Mouse (Mus musculus) kidney, postnatal 0 days (tissue): ENCODE results near the gene Tsc22d4. TPM values are rescaled to one million over a fixed set of nuclear protein-coding genes. Genes with fewer than 3 reads are reported as not detected.
A peak's percentile ranks its signal among the peaks of the same experiment; 100 is the strongest.

Experiments
- ATAC-seq: fragments of 200-750 bp; cut with Nextera tagmentation; replicated peaks from 2 replicates; pipeline ENCODE4 v1.8.0; 2017; ENCODE audit warnings: low read depth, moderate number of reproducible peaks, moderate TSS enrichment, moderate library complexity; ENCODE audit not compliant: low FRiP score
- DNase-seq: peaks from one replicate; pipeline ENCODE4 v3.0.0-alpha.2; 2016; ENCODE audit warnings: low spot score
- H3K27ac ChIP-seq: fragments of 300-500 bp; sonication (generic); 2 replicates; pipeline ENCODE4 v1.5.1; 2014; ENCODE audit warnings: mild to moderate bottlenecking
- H3K27me3 ChIP-seq: fragments of 300-500 bp; sonication (generic); 2 replicates; pipeline ENCODE4 v1.6.1; 2014; ENCODE audit warnings: low read length, mixed read lengths; ENCODE audit not compliant: insufficient read depth
- H3K36me3 ChIP-seq: fragments of 300-500 bp; sonication (generic); 2 replicates; pipeline ENCODE4 v1.6.1; 2014; ENCODE audit warnings: low read length, mixed read lengths; ENCODE audit not compliant: insufficient read depth
- H3K4me1 ChIP-seq: fragments of 300-500 bp; sonication (generic); replicated peaks from 2 replicates; pipeline ENCODE4 v1.6.1; 2014; ENCODE audit warnings: antibody characterized with exemption, low read length, mixed read lengths; ENCODE audit not compliant: insufficient read depth
- H3K4me2 ChIP-seq: fragments of 300-500 bp; sonication (generic); 2 replicates; pipeline ENCODE4 v1.6.1; 2014; ENCODE audit warnings: mild to moderate bottlenecking, low read length, moderate library complexity, mixed read lengths
- H3K4me3 ChIP-seq: fragments of 300-500 bp; sonication (generic); replicated peaks from 2 replicates; pipeline ENCODE4 v1.5.1; 2014; ENCODE audit warnings: low read depth, low read length
- H3K9ac ChIP-seq: fragments of 300-500 bp; sonication (generic); 2 replicates; pipeline ENCODE4 v1.6.1; 2014; ENCODE audit warnings: low read depth, low read length
- H3K9me3 ChIP-seq: fragments of 300-500 bp; sonication (generic); replicated peaks from 2 replicates; pipeline ENCODE4 v1.6.1; 2016; ENCODE audit warnings: low read length, inconsistent platforms, mixed read lengths
- CTCF ChIP-seq: IDR thresholded peaks from 2 replicates; pipeline ENCODE4 v1.5.1; 2016; ENCODE audit warnings: antibody characterized with exemption, low read depth, mild to moderate bottlenecking, moderate library complexity
- WGBS: fragments of 180-500 bp; shearing (Covaris S2); extraction: QIAGEN DNeasy Blood & Tissue Kit; methylation state at CpG from one replicate; pipeline ENCODE4 v1.1.7; 2014; 5-methylcytosine and 5-hydroxymethylcytosine counted together
- polyA plus RNA-seq: library from polyadenylated mRNA; unstranded; fragments of >200 nt; fragmentation: Nextera tagmentation; extraction: Ambion mirVana; gene quantifications from 2 replicates; pipeline ENCODE4 v1.2.1, GENCODE M21; 2015

The Tsc22d4 gene
- polyA plus RNA-seq, 1 experiment from 2014 or later = 110 TPM

- Histone ChIP-seq H3K4me1 (no peaks in the 10 kb centered on the region), H3K9me3 (no peaks in the 10 kb centered on the region), H3K4me3 (no peak overlapping the region), H3K36me3 (peaks cover 26% of the 10 kb centered on the region), H3K4me2 (no peak overlapping the region), H3K27ac (no peak overlapping the region), H3K9ac (no peak overlapping the region), H3K27me3 (no peaks in the 10 kb centered on the region)
- no peak for TF ChIP-seq CTCF
- ATAC-seq = no peak
- WGBS = 91% methylated on average over 19 of the region's 19 CpGs
- DNase-seq = no peak
These were observed 13.5 kb downstream of the Tsc22d4 start for GRCm38 (mm10) chr5:137758921-137759534.

GRCm38 (mm10) chr5:137759971-137760412, 14.5 kb downstream of the Tsc22d4 start:
- peak; percentile 92 for DNase-seq
- WGBS = 34% methylated on average over 4 of the region's 4 CpGs
- Histone ChIP-seq H3K36me3 (peaks cover 23% of the 10 kb centered on the region), H3K4me3 (no peak overlapping the region), H3K27me3 (no peaks in the 10 kb centered on the region), H3K27ac (peak overlapping the region; percentile 52; the same call in 1 of the 2 replicates), H3K9me3 (no peaks in the 10 kb centered on the region), H3K9ac (no peak overlapping the region), H3K4me2 (no peak overlapping the region), H3K4me1 (no peaks in the 10 kb centered on the region)
- peak; percentile 92 for TF ChIP-seq CTCF
- ATAC-seq = peak; percentile 74

- no peak for DNase-seq
- Histone ChIP-seq H3K9me3 (no peaks in the 10 kb centered on the region), H3K36me3 (no peaks in the 10 kb centered on the region), H3K4me3 (no peak overlapping the region), H3K27me3 (no peaks in the 10 kb centered on the region), H3K9ac (no peak overlapping the region), H3K4me1 (no peaks in the 10 kb centered on the region), H3K4me2 (no peak overlapping the region), H3K27ac (no peak overlapping the region)
- no peak for ATAC-seq
- WGBS = 58% methylated on average over 9 of the region's 9 CpGs
- TF ChIP-seq CTCF = no peak
These were observed 19.2 kb downstream of the Tsc22d4 start for GRCm38 (mm10) chr5:137764609-137765340.

- 72% methylated on average over 3 of the region's 3 CpGs for WGBS
- DNase-seq = no peak
- ATAC-seq = no peak
- H3K36me3 ChIP-seq = no peaks in the 10 kb centered on the region
- no peaks in the 10 kb centered on the region for H3K27me3 ChIP-seq
- H3K4me1 ChIP-seq = no peaks in the 10 kb centered on the region
- H3K27ac ChIP-seq = no peak overlapping the region
- TF ChIP-seq CTCF = peak; percentile 63
- H3K9ac ChIP-seq = no peak overlapping the region
- H3K4me2 ChIP-seq = no peak overlapping the region
- no peaks in the 10 kb centered on the region for H3K9me3 ChIP-seq
- no peak overlapping the region for H3K4me3 ChIP-seq
These were observed 20.7 kb downstream of the Tsc22d4 start for GRCm38 (mm10) chr5:137766270-137766669.

- Histone ChIP-seq H3K27ac (no peak overlapping the region), H3K4me2 (no peak overlapping the region), H3K9me3 (no peaks in the 10 kb centered on the region), H3K4me3 (no peak overlapping the region), H3K27me3 (no peaks in the 10 kb centered on the region), H3K4me1 (no peaks in the 10 kb centered on the region), H3K36me3 (no peaks in the 10 kb centered on the region), H3K9ac (no peak overlapping the region)
- DNase-seq = no peak
- ATAC-seq = no peak
- TF ChIP-seq CTCF = no peak
- WGBS = 63% methylated on average over 1 of the region's 1 CpGs
These were observed 22.9 kb downstream of the Tsc22d4 start for GRCm38 (mm10) chr5:137768475-137768874.

GRCm38 (mm10) chr5:137770709-137771108, 25.2 kb downstream of the Tsc22d4 start:
- ATAC-seq = no peak
- 45% methylated on average over 2 of the region's 2 CpGs for WGBS
- H3K9ac ChIP-seq = no peak overlapping the region

More at GRCm38 (mm10) chr5:137770709-137771108, 25.2 kb downstream of the Tsc22d4 start:
- peak; percentile 63 for DNase-seq
- H3K27me3 ChIP-seq = no peaks in the 10 kb centered on the region
- H3K4me3 ChIP-seq = no peak overlapping the region
- no peaks in the 10 kb centered on the region for H3K4me1 ChIP-seq
- TF ChIP-seq CTCF = peak; percentile 84
- no peaks in the 10 kb centered on the region for H3K36me3 ChIP-seq
- H3K9me3 ChIP-seq = no peaks in the 10 kb centered on the region
- H3K27ac ChIP-seq = no peak overlapping the region
- no peak overlapping the region for H3K4me2 ChIP-seq
